Mouse (Mus musculus): ENCODE data around the gene Glis2. TPM values are rescaled to one million over a fixed set of nuclear protein-coding genes. Genes with fewer than 3 reads are reported as not detected.

The Glis2 gene
- total and polyA plus RNA-seq, 3 experiments = 0.59 to 3.3 (median 2.5) TPM

GRCm38 (mm10) chr16:4558384-4558979, 36.0 kb upstream of the Glis2 start:
- peak; percentile 80 for TF ChIP-seq MEF2A (IDR thresholded peaks at IDR 0.05; ENCODE audit: borderline replicate concordance, low read depth, low read length)
- TF ChIP-seq E2F4 (IDR thresholded peaks at IDR 0.05; ENCODE audit: insufficient replicate concordance, low read depth, low read length) = peak; percentile 34; the same call in 1 of the 2 replicates
- peak; percentile 95 for TF ChIP-seq POLR2AphosphoS2 (IDR thresholded peaks at IDR 0.05; ENCODE audit: low read depth, low read length)
- peak; percentile 86; the same call in 1 of the 2 replicates for TF ChIP-seq MXI1 (IDR thresholded peaks at IDR 0.05; ENCODE audit: low read depth, low read length)
- TF ChIP-seq MYC (IDR thresholded peaks at IDR 0.05; ENCODE audit: low read depth, low read length) = peak; percentile 91
- TF ChIP-seq ZNF384 (IDR thresholded peaks at IDR 0.05; ENCODE audit: low read depth, low read length) = peak; percentile 32; the same call in 1 of the 2 replicates
- 0 out of 2 replicates have a peak, but pooled peaks have one; percentile 57 for TF ChIP-seq CHD1 (IDR thresholded peaks at IDR 0.05; ENCODE audit: low read depth, low read length)
- peak; percentile 86; the same call in 1 of the 2 replicates for TF ChIP-seq GABPA (IDR thresholded peaks at IDR 0.05; ENCODE audit: insufficient replicate concordance, low read depth, low read length)
- TF ChIP-seq EP300 (IDR thresholded peaks at IDR 0.05; ENCODE audit: low read length) = no peak
- TF ChIP-seq SMC3 (IDR thresholded peaks at IDR 0.05; ENCODE audit: low read depth, low read length) = no peak
- TF ChIP-seq PAX5 (IDR thresholded peaks at IDR 0.05; ENCODE audit: low read length) = no peak
- no peak for TF ChIP-seq USF2 (conservative IDR thresholded peaks at IDR 0.05; ENCODE audit: low read depth, low read length)
- TF ChIP-seq USF1 (IDR thresholded peaks at IDR 0.05; ENCODE audit: low read depth, low read length) = 0 out of 2 replicates have a peak, but pooled peaks have one; percentile 6
- TF ChIP-seq TBP (conservative IDR thresholded peaks at IDR 0.05; ENCODE audit: low read depth, low read length) = peak; percentile 85
- no peak for TF ChIP-seq JUN (IDR thresholded peaks at IDR 0.05; ENCODE audit: insufficient read depth, low read depth, low read length)
- peak; percentile 88 for TF ChIP-seq NELFE (IDR thresholded peaks at IDR 0.05; ENCODE audit: low read depth, low read length)
- TF ChIP-seq CHD2 (IDR thresholded peaks at IDR 0.05; ENCODE audit: low read length) = peak; percentile 72
- peak; percentile 99 for TF ChIP-seq HCFC1 (IDR thresholded peaks at IDR 0.05; ENCODE audit: low read depth, low read length)
- TF ChIP-seq RCOR1 (conservative IDR thresholded peaks at IDR 0.05; ENCODE audit: low read depth, low read length) = peak; percentile 49; the same call in 1 of the 2 replicates
- TF ChIP-seq MAX (IDR thresholded peaks at IDR 0.05; ENCODE audit: low read length) = peak; percentile 70
- TF ChIP-seq IRF4 (IDR thresholded peaks at IDR 0.05; ENCODE audit: low read depth, low read length) = peak; percentile 74
- TF ChIP-seq POLR2A (IDR thresholded peaks at IDR 0.05; ENCODE audit: low read depth, low read length) = peak; percentile 84
- no peak for TF ChIP-seq ZC3H11A (IDR thresholded peaks at IDR 0.05; ENCODE audit: low read depth, low read length)
- TF ChIP-seq ZMIZ1 (IDR thresholded peaks at IDR 0.05; ENCODE audit: low read depth, low read length) = peak; percentile 97
- no peak for TF ChIP-seq CTCF (conservative IDR thresholded peaks at IDR 0.05 in 1 of 2, IDR thresholded peaks at IDR 0.05 in 1 of 2; ENCODE audit: low read depth in 2 of 2, low read length in 2 of 2)
- peak; percentile 22; the same call in 1 of the 2 replicates for TF ChIP-seq ZKSCAN1 (IDR thresholded peaks at IDR 0.05; ENCODE audit: borderline replicate concordance, low read depth, low read length)
- peak; percentile 58 for TF ChIP-seq ETS1 (conservative IDR thresholded peaks at IDR 0.05; ENCODE audit: low read depth, low read length)
- TF ChIP-seq MAFK (IDR thresholded peaks at IDR 0.05; ENCODE audit: insufficient replicate concordance, low read length) = peak; percentile 57; the same call in 1 of the 2 replicates
- no peak for TF ChIP-seq JUND (conservative IDR thresholded peaks at IDR 0.05; ENCODE audit: low read depth, low read length)
- peak; percentile 97 for TF ChIP-seq BHLHE40 (IDR thresholded peaks at IDR 0.05; ENCODE audit: low read depth, low read length)
- peak; percentile 77 for TF ChIP-seq MAZ (IDR thresholded peaks at IDR 0.05; ENCODE audit: low read depth, low read length)
- peak; percentile 97 for TF ChIP-seq TCF12 (IDR thresholded peaks at IDR 0.05; ENCODE audit: low read depth, low read length)
- TF ChIP-seq RAD21 (IDR thresholded peaks at IDR 0.05; ENCODE audit: low read depth, low read length) = no peak
- peak; percentile 2; the same call in 1 of the 2 replicates for TF ChIP-seq UBTF (IDR thresholded peaks at IDR 0.05; ENCODE audit: low read depth, low read length)
- TF ChIP-seq SIN3A (IDR thresholded peaks at IDR 0.05; ENCODE audit: low read length) = peak; percentile 96
- TF ChIP-seq ELF1 (IDR thresholded peaks at IDR 0.05; ENCODE audit: low read depth, low read length) = peak; percentile 77
- TF ChIP-seq NRF1 (IDR thresholded peaks at IDR 0.05; ENCODE audit: low read depth, low read length) = peak; percentile 65
- TF ChIP-seq KAT2A (IDR thresholded peaks at IDR 0.05; ENCODE audit: insufficient replicate concordance, low read length) = peak; percentile 98; the same call in 1 of the 2 replicates
- Histone ChIP-seq H3K9ac (ENCODE audit: insufficient read depth, low read depth) (peak overlapping the region; percentile 80), H3K9me3 (replicated peaks; ENCODE audit: low read length) (peaks cover 10% of the 10 kb centered on the region), H3K4me3 (replicated peaks in 1 of 3; ENCODE audit: low read depth in 2 of 3, low read length in 2 of 3, poor library complexity in 1 of 3) (peak overlapping the region; percentile 71 to 92 (median 79)), H3K4me1 (ENCODE audit: control insufficient read depth in 1 of 2, insufficient read depth in 2 of 2) (peaks cover 13 to 46% of the 10 kb centered on the region in 2 experiments), H3K36me3 (replicated peaks in 1 of 2; ENCODE audit: control insufficient read depth in 1 of 2, insufficient read depth in 1 of 2, low read length in 1 of 2) (peaks cover 0 to 29% of the 10 kb centered on the region in 2 experiments), H3K27me3 (replicated peaks) (peaks cover 17% of the 10 kb centered on the region), H3K4me2 (ENCODE audit: insufficient read depth, low read depth, poor library complexity, severe bottlenecking) (peak overlapping the region; percentile 77), H3K27ac (ENCODE audit: insufficient read depth, low read depth) (peak overlapping the region; percentile 64), H3K79me2 (replicated peaks; ENCODE audit: control insufficient read depth, extremely low read depth, insufficient read depth, poor library complexity, severe bottlenecking) (peaks cover 18% of the 10 kb centered on the region)
- dilution Hi-C loops (cut with MboI; ENCODE audit: extremely low pct_ligation_motif_present, extremely low pct_unique_long_range_greater_than_20kb, low sequenced_read_pairs) = no loop called here
- in situ Hi-C loops (cut with MboI; ENCODE audit: low pct_ligation_motif_present, low pct_unique_long_range_greater_than_20kb, low sequenced_read_pairs) = loop anchor here (5.0 kb wide), 1 partner anchor 119 kb away; the partner anchor contains the start of gene Coro7
- peak; percentile 96 for DNase-seq (ENCODE audit: extremely low read depth)

Measured in CH12.LX (cell line).